Mouse (Mus musculus) left cerebral cortex, adult 18-20 months (tissue): ENCODE data around the gene Calm1. TPM values are rescaled to one million over a fixed set of nuclear protein-coding genes. Genes with fewer than 3 reads are reported as not detected.
"Not testable (repeated sequence)": the region's sequence is repeated elsewhere in the genome, so short reads cannot be mapped to it uniquely, and the experiment has no call there.

Experiments
- DNase-seq, 2 experiments: peaks; one replicate each; pipeline ENCODE4 v3.0.0; 2021 to 2022; ENCODE audit warnings: low spot score in 2 of 2, mixed read lengths in 1 of 2
- long read RNA-seq, 2 experiments: library from polyadenylated mRNA; stranded (forward); transcript quantifications; one replicate each; pipeline ENCODE4 v2.0.0; 2021
- total RNA-seq, 2 experiments: library from RNA; stranded (reverse); gene quantifications; 2 replicates each; pipeline ENCODE4 v1.2.3; 2021

Calm1 gene
- 1,000 to 10,000 TPM; 2,232 to 2,307 TPM for total RNA-seq
- long read RNA-seq, experiment 1, full-length matches to known transcripts = 7,643 of 8,375 reads
- long read RNA-seq, experiment 1, partial matches to known transcripts = 651 of 8,375 reads
- long read RNA-seq, experiment 1, other reads (novel, unspliced or antisense) = 81 of 8,375 reads
- long read RNA-seq, experiment 2, full-length matches to known transcripts = 5,332 of 5,976 reads
- long read RNA-seq, experiment 2, partial matches to known transcripts = 66 of 5,976 reads
- long read RNA-seq, experiment 2, other reads (novel, unspliced or antisense) = 578 of 5,976 reads

DNA sequence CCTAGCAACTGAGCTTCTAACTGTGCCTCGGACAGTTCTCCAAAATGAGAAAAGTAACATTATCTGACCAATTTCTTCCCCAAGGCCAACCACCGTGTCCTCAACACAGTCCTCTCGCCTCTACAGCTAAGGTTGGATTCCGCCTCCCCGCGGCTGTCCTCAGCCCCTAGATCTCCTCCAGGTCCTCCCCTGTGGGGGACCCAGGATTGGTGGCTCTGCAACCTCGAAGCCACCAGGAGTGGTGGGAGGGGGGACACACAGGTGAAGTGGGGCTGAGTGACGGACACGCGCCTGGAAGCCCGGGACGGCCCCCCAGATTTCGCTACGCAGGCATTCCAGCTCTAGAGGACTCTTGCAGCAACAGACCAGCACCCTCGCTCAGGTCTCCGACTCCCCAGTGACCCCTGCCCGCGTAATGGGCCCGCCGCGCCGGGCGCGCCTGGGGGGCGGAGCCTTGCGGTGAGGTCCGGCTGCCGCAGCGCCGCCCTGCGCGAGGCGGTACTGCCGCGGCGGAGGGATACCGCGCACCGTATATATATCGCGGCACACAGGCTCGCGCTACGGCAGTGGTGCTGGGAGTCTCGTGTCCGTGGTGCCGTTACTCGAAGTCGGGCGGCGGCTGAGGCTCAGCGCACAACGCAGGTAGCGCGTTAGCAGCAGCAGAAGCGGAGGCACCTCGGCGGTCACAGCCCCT is at the start of gene Calm1:
Calm1 (plus strand) TSS at position 469 of the 694 bp plus-strand sequence.
- DNase-seq = peak; percentile 92 to 94

DNA sequence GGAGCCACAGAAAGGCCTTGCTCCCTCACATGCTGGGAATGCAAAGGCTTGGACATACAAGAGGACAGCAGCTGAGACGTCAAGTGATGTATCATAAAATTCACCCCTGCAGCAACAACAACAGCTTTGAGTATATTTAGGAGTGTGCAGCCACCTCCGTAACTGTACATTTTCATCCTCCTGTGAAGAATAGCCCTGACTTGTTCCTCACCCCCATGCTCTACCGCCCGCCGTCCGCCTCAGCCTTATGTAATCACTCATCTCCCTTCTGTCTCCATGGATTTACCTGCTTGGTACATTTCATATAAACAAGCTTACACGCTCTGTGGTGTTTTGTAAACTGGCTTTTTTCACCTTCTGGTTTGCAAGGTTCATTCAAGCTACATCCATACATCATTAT is 46.8 kb upstream of the Calm1 start:
- peak in 1 of 2 experiments; percentile 61 for DNase-seq

DNA sequence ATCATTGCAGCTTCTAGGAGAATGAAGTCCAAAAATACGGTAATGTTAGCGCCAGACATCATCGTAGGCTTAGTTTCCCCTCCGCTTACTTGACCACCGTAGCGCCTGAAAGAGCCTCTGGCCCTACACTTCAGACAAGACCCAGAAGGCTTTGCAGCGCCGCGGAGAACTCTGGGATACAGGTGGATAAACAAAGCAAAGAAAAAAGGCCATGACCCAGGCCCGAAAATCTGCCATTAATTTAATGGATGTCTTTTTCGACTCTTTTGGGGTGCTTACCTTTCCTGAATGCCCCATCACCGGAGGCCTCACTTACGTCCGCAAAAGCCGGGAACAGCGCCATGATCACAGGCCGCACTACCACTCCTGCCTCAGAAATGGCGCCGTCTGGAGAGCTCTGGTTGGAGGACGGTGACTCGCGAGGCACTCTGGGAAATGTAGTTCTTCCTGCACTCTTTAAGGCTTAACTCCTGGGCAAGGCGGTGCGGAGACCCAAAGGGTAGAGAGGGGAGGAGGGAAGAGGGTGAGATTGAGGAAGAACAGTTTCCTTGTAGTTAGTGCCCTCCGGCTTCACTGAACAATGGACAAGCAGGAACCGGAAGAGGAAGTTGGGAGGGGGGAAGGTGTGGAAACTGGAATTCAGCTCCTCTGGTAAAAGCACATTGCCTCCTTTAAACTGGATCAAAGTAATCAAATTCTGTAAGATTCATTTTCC is 39.8 kb upstream of the Calm1 start, which contains the start of gene Nrde2:
Nrde2 (minus strand) TSS at position 393 of the 715 bp plus-strand sequence.
- DNase-seq = peak; percentile 85 to 93

DNA sequence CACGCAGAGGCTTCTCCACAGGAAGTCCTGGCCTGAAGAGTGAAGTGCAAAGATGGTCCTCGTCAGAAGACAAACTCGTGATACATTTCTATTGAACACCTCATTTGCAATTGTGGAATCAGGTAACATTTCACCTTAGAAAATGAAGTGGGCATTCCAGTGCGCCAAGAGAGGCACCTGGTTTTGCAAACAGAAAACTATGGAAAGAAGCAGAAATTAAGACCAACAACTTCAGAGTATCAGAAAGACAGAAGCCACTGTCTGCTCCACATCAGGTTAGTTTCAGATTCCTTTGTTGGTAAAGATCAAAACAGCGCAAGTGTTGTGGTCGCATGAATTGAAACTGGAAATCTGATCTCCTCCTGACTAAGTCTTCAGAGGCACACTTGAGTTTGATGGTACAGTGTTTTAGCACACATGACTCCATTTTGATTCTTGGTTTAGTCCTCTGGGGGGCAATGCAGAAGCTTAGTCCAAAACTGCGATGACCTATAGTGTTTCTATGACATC is 34.2 kb upstream of the Calm1 start:
- no peak for DNase-seq

DNA sequence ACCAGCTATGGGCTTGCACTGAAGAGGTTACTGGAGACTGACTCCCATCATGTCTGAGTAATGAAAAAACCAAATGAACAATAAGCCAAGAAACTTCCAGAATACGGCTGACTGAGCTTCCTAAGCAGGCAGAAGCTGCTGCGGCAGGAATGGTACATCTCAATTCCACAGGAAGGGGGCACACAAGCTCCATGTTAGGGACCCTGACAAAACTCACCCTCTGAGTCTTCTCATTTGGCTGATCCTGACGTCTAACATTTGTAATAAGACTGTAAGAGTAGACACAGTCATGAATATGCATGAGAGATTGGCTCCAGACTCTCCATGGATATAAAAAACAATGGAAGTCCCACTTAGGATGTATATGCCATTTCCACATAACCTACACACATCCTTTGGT is 33.1 kb upstream of the Calm1 start:
- peak; percentile 65 to 68 for DNase-seq

DNA sequence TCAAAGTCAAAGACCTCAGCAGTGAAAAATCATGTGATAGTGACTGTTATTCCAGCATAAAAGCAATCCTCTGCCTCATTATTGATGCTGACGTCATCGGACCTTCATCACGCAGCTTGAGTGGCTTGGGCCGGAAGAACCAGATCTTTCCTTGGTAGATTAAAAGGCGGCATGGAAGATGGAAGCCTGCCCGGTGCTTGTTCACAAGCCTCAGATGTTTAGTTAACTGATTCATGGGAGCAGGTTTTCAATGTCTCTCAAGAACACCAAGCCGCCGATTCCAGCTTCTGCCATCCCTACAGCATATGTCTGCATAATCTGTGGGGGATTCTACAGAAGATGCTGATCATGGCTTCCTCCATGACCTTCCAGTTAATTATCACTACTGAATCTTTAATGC is 32.3 kb upstream of the Calm1 start:
- DNase-seq = peak in 1 of 2 experiments; percentile 33

DNA sequence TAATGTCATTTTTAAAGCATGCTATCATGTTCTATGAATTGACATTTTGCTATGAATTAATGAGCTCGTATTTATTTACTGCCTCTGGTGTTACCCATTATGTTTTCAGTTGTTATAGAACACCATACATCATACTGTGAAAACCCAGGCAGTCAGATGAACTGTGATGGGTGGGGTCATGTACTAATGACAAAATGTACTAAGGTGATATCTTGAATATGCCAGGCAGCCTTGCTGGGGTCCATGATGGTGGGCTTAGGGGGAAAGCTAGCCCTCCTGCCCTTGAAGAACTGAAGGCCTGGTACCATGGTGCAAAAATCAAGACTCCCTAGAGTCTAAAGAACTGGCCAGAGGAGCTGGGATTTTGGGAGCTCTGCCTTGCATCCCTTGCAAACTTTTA is 31.7 kb upstream of the Calm1 start:
- DNase-seq = no peak

DNA sequence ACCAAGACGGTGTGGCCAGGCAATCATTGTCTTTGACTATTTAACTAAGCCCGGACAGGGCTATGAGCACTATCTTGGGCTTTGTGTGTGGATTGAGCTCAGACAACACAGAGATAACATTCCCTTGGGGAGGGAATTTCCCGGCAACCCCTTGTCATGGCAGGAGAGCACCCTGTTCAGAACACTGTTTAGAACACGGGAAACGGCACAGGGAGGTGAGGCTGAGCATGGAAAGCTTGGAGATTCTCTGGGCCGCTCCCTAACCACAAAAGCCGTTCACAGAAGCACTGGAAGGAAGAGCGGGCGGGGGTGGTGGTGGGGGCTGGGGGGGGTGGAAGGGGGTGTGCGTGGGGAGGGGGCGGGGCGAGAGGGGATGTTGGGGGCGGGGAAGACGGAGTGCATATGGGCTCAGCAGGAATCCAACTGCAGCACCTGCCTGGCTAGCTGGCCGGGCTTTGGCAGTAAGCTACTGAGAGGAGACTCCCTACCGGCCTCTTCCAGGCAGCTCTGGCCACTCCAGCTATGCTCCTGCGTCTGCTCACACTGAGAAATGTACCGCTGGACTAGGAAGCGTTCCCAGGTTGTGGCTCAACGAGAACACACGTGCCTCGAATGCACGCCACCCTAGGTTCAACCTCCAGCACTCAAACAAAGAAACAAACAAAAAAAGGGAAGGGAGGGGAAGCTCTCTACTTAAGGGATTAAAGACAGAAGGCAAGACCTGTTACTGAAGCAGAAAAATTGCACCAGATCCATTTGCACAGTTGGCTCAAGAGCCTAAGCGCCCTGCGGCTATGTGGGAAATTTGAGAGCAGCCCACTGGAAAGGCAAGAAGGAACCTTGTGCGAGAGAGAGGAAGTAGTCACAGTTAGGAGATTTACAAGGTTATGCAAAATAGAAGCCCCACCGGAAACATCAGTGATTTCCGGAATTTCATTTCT is 31.0 kb upstream of the Calm1 start:
- no peak for DNase-seq

DNA sequence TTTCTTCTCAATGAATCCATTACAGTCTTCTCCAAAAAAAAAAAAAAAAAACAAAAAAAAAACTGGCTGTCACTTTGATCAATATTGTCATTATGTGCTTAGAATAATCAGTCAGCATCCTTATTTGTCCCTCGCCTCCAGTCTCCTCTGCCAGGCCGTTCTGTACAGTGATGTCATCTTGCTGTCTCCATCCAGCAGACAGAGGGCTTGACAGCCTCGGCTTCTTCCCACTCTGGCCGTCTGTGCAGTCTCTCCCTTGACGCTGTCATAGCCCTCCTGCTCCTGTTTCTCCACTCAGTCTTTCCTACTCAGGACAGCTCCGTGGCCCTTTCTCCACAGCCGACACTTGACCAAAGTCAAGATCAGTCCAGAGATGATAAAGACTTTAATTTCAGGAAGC is 26.8 kb upstream of the Calm1 start:
- no peak for DNase-seq

DNA sequence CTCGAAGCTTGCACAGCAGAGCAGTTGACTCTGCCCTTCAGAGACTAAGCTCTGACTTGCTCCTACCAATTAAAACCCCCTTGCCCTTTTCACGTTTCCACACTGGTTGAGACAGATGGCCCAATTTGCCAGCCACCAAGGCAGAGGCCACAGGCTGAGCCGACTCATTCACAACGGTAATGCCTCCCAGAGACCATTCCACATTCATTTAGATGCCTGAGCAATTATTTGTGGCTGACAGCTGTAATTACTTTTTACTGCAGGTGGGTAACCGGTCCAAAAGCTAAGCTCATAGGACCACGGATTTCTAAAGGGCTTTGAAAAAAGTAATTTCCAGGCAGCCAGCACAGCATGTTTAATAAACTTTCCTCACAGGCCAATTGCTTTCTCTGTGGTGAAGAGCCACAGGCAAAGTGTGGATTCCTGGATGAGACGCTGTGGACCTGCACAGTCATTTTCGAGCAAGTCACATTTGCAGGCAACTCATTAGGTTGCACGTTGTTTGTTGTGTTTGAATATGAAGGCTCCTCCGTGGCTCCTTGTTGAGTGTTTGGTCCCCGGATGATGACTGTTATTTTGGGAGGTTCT is 22.7 kb upstream of the Calm1 start:
- DNase-seq = no peak

DNA sequence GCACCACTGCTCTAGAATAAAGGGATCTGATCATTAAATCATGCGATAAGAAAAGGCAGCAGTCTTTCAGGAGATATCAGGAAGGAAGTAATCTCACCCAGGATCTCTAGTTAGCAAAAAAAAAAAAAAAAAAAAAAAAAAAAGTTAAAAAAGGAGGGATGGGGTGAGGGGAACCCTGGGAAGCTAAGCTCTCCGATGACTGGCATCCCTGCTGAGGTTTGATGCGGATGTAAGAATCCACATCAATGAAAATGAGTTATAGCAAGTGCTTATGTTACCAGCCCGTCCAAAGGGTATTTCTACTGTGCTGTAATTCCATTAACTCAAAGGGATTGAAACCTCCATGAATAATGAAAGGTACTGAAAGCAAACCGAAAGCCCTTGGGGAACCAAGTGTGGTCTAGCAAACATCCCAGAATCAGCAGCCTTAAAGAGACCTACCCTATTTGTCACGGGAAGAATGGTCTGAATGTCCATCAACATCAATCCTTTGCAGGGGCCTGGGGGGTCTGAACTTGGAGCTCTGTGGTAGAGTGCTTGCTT is 20.3 kb upstream of the Calm1 start:
- no peak for DNase-seq

DNA sequence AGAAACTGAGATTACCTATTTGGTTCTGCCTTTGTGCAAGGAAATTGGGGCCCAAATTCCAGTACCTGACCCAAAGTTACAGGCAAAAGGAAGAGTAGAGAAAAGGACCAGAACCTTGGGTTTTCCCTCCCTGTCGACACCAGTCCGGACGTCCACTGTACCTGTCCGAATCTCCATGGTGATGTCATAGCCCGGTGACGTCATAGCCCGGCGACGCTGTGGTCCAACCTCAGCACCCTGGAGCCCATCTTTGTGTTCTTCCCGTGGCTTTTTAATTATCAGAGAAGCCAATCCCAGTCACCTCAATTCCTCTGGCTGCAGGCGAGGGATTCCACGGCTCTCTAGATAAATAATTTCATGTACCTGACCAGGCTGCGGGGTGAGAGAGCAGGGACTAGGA is 18.4 kb upstream of the Calm1 start:
- DNase-seq = no peak

DNA sequence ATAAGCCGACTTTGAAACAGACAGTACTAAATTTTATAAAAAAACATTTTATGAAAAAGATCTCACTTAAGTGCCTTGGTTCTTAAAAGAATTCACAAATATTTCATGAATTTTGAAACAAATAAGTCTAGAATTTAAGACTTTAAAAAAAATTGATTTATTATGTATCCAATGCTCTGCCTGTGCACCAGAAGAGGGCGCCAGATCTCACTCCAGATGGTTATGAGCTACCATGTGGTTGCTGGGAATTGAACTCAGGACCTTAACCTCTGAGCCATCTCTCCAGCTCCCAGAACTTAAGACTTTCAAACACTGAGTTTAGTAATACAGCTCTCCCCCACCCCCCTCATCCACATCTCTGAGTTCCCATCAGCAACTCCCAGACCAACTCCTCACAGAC is 16.6 kb upstream of the Calm1 start:
- DNase-seq = no peak

DNA sequence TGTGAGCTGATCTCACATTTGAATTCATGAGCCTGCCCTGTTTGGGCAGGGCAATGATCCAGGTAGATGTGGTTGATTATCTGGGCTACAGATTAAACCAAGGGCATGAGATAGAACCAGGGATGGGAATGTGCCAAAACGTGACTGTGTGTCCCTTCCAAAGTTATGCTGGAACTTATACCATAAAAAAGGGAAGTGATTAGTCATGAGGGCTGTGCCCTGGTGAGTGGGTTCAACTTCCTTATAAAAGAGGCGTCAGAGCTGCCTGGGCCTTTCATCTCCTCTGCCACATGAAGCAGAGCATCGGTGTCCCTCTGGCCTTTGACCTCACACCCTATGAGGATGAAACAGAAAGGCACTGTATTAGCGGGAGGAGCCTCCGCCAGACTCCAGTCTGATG is 15.3 kb upstream of the Calm1 start:
- DNase-seq = no peak

DNA sequence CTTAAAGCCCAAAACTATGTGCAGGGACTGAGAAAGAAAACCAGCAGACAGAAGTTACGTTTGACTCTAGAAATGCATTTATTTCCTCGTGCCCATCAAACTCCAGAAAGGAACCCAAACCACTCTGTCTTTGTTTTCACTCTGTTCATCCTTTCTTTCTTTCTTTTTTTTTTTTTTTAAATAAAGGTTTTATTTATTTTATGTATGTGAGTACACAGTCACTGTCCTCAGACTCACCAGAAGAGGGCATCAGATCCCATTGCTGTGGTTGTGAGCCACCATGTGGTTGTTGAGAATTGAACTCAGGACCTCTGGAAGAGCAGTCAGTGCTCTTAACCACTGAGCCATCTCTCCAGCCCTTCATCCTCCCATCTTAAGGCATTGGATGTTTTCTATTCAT is 14.3 kb upstream of the Calm1 start:
- DNase-seq = not testable (repeated sequence)

DNA sequence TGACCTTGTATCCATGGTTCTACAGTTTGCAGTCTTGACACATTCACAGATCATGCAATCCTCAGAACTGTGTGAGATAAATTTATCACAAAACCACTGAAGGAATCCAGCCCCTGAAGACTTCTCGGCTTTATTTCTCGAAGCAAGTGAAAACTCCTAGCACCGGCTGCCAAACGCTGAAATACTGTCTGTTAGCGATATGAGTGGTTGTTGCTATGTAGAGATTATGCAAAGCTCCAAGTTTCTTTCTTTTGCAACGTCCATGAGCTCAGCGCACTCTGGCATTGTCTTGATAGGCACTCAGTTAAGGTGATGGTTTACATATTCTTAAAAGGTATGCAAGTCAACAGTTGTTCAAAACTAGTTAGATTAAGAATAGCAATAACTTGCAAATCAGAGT is 13.3 kb upstream of the Calm1 start:
- DNase-seq = no peak

DNA sequence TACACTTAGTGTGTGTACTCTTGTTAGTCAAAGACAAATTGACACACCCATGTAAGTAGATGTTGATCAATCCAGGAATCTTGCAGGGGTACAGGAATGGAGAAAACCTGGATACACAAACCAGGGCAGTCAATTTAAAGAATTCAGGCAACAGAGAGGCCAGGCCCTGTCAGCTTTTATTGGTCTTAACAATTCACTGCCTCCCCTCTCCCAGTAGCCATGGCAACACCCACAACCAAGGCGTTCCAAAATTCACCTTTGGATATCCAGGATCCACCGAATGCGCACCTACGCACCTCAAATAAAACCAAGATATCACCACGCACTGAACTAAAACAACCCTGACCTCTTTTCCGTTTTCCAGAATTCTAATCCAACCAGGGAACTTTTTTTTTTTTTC is 12.9 kb upstream of the Calm1 start:
- no peak for DNase-seq

DNA sequence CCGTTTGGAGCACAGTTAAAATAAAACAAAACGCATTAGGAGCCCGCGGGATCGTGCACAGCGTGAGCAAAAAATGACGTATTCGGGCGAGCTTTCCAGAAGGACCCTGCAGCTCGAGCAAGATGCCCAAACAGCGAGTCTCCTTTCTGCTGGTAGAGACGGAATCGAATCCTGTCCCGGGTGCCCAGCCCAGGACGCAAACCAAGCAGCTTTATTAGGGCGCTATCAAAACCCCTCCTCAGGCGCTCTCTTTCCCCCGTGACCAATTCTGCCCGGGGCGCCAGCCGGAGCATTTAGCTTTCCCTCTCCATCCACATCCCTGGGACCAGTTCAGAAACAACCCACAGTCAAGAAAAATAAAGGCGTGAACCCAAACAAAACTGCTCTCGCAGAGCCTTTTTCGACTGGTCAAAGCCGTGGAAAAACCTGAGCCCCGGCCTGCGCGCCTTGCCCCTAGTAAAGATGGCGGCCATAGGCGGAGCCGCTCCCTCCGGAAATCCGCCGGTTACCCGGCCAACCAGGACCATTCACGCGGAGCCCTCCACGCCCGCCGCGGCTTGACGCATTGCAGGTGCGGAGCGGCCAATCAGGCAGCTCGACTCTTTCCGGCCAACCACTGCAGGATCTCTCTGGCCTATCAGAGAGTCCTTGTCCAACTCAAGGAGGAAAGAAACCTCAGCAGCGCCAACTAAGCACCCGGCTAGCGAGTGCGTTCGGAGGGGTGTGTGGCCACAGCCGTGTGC is 12.1 kb upstream of the Calm1 start:
- peak; percentile 99 to 100 for DNase-seq

DNA sequence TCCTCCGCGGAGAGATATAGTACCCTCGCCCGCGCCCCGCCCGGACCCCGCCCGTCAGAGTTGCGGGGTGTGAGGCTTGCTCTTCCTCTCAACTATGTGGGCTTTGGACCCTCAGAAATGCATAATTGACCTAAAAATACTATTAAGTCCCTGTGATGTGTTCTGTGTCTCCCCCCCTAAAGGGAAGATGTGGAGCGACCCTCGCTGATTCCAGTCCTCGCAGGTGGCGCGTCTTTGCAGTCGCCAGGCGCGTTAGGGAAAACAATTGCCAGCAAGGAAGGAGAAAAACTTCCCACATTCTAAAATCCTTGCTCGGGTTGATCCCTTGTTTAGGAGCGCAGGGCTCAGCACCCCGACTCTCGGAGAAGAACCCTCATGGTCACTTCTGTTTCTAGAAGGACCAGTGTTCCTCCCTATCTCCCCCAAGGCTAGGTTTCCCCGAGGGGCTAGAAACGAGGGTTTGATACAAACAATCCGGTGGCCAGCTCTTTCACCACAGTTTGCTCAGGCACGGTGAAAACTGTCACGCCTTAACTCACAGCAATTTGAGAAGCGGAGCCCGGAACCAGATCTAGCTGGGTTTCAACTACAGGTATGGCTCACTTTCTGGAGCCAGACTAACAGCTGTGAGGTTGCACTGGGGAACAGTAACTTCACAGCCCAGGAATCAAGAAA is 11.3 kb upstream of the Calm1 start:
- no peak for DNase-seq
